Mouse (Mus musculus) lung, postnatal 0 days (tissue): ENCODE data around the gene Lats1.
A peak's percentile ranks its signal among the peaks of the same experiment; 100 is the strongest.

Source experiments
- CTCF ChIP-seq: IDR thresholded peaks from 2 replicates; pipeline ENCODE4 v1.5.1; 2016; ENCODE audit warnings: antibody characterized with exemption, mild to moderate bottlenecking
- EP300 ChIP-seq: IDR thresholded peaks from 2 replicates; pipeline ENCODE4 v1.6.1; 2016; ENCODE audit warnings: antibody characterized with exemption, mild to moderate bottlenecking, control low read depth

DNA sequence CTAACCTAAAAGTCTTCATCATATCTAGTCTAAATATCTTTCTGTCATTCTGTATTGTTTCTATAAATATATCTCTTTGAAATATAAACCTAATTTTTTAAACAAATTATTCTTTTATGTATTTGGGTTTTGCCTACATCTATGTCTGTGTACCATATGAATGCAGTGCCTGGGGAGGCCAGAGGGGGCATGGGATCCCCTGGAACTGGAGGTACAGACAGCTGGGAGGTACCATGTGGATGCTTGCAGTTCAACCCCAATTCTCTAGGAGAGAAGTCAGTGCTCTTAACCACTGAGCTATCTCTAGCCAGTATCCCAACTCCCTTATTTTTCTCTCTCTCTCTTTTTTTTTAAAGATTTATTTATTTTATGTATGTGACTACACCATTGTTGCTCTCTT, 14.3 kb downstream of the Lats1 start:
- TF ChIP-seq CTCF, result peak; percentile 28; the same call in 1 of the 2 replicates
- no peak for TF ChIP-seq EP300
